Mouse (Mus musculus) ovary, postnatal 36 days (tissue): ENCODE measurements around the gene Bcl2l12.
A peak's percentile ranks its signal among the peaks of the same experiment; 100 is the strongest.

Source experiments
- DNase-seq: peaks from one replicate; pipeline ENCODE4 v3.0.0; 2022; ENCODE audit warnings: low spot score, mixed read lengths

Gene Bcl2l12

GRCm38 (mm10) chr7:45017242-45018061, 18.9 kb upstream of the Bcl2l12 start, which contains the start of gene Rras:
TSS of gene Rras (plus strand) at chr7:45017961.
- peak; percentile 83 for DNase-seq

GRCm38 (mm10) chr7:45016761-45017160, 18.2 kb upstream of the Bcl2l12 start:
- no peak for DNase-seq

- DNase-seq = peak; percentile 98
Observed at GRCm38 (mm10) chr7:45015957-45016612, 17.6 kb upstream of the Bcl2l12 start, which contains the start of gene Scaf1. TSS of gene Scaf1 (minus strand) at chr7:45016363.

- no peak for DNase-seq
Observed at GRCm38 (mm10) chr7:45015344-45015956, 16.9 kb upstream of the Bcl2l12 start.

GRCm38 (mm10) chr7:45014096-45014451, 15.6 kb upstream of the Bcl2l12 start:
- DNase-seq = no peak

GRCm38 (mm10) chr7:45013366-45014095, 15.0 kb upstream of the Bcl2l12 start:
- no peak for DNase-seq

GRCm38 (mm10) chr7:45012824-45013223, 14.3 kb upstream of the Bcl2l12 start:
- DNase-seq = no peak

GRCm38 (mm10) chr7:45012011-45012410, 13.5 kb upstream of the Bcl2l12 start:
- no peak for DNase-seq

GRCm38 (mm10) chr7:45008411-45008810, 9.9 kb upstream of the Bcl2l12 start:
- no peak for DNase-seq

GRCm38 (mm10) chr7:45007846-45008245, 9.3 kb upstream of the Bcl2l12 start:
- no peak for DNase-seq

GRCm38 (mm10) chr7:45007141-45007540, 8.6 kb upstream of the Bcl2l12 start:
- no peak for DNase-seq

- DNase-seq = no peak
Observed at GRCm38 (mm10) chr7:45006503-45006902, 8.0 kb upstream of the Bcl2l12 start.

- no peak for DNase-seq
Observed at GRCm38 (mm10) chr7:45005321-45005992, 6.9 kb upstream of the Bcl2l12 start.

GRCm38 (mm10) chr7:45004546-45004945, 6.0 kb upstream of the Bcl2l12 start:
- DNase-seq = no peak

GRCm38 (mm10) chr7:45002440-45002839, 3.9 kb upstream of the Bcl2l12 start:
- no peak for DNase-seq

GRCm38 (mm10) chr7:45000539-45001114, 2.1 kb upstream of the Bcl2l12 start:
- peak; percentile 47 for DNase-seq

- no peak for DNase-seq
Observed at GRCm38 (mm10) chr7:44999753-45000152, 1.2 kb upstream of the Bcl2l12 start.

GRCm38 (mm10) chr7:44997940-44998428, 528 bp downstream of the Bcl2l12 start:
- no peak for DNase-seq

- peak; percentile 92 for DNase-seq
Observed at GRCm38 (mm10) chr7:44997231-44997939, 1.1 kb downstream of the Bcl2l12 start, which contains the start of gene Irf3. TSS of gene Irf3 (plus strand) at chr7:44997648.

- DNase-seq = no peak
Observed at GRCm38 (mm10) chr7:44996672-44997071, 1.8 kb downstream of the Bcl2l12 start.
